Mouse (Mus musculus) hindbrain, embryonic 10.5 days (tissue): Measurements from ENCODE around the gene Prr11. TPM values are rescaled to one million over a fixed set of nuclear protein-coding genes. Genes with fewer than 3 reads are reported as not detected.

Experiments used
- microRNA counts: library from miRNA; unstranded; fragments of <30 nt; microRNA quantifications from one replicate; lab custom pipeline; 2017
- polyA plus RNA-seq: library from polyadenylated mRNA; unstranded; fragments of >200 nt; fragmentation: Nextera tagmentation; extraction: Ambion mirVana; gene quantifications from 2 replicates; pipeline ENCODE4 v1.2.1, GENCODE M21; 2016

The Prr11 gene
- polyA plus RNA-seq, 1 experiment from 2014 or later = 14.5 TPM

MicroRNAs within 50 kb of the gene (microRNA counts, 519-probe panel; counts per million panel counts)
- 5,816 counts per million, percentile 97 among the panel's probes with 10 or more counts for microRNA mmu-miR-301a (lab: Ali Mortazavi, UCI)

Other genes starting within 250 kb of the Prr11 start
- gene Ypel2, start 115.0 kb downstream of the Prr11 start, polyA plus RNA-seq = 4.2 and 4.3 TPM in 2 replicates
- gene Gdpd1, start 34.6 kb downstream of the Prr11 start, polyA plus RNA-seq = 51.2 and 82.4 TPM in 2 replicates
- 24.9 and 27.1 TPM in 2 replicates for gene Smg8, start 21.9 kb downstream of the Prr11 start, polyA plus RNA-seq
- gene Ska2, start 526 bp upstream of the Prr11 start, polyA plus RNA-seq = 76.9 and 99.9 TPM in 2 replicates
- 64.4 and 65.5 TPM in 2 replicates for gene Trim37, start 18.4 kb upstream of the Prr11 start, polyA plus RNA-seq